Mouse (Mus musculus): ENCODE measurements at regions not wholly inside any gene's neighbourhood (a gene's known extent, or its start where the extent isn't known, plus 50 kb on each side); places are given as distances from the start of the nearest gene placed in this dataset.

GRCm38 (mm10) chr3:128723100-128723499 is 476.6 kb upstream of the Pitx2 start:
- no peak for DNase-seq (ENCODE audit: low spot score in 2 of 2)

- DNase-seq (ENCODE audit: low spot score in 2 of 2): no peak
Measured at GRCm38 (mm10) chr3:128720276-128720675, 479.4 kb upstream of the Pitx2 start.

- no peak for DNase-seq (ENCODE audit: low spot score in 2 of 2)
Measured at GRCm38 (mm10) chr3:128719226-128719625, 480.5 kb upstream of the Pitx2 start.

- DNase-seq (ENCODE audit: low spot score in 2 of 2): no peak
Measured at GRCm38 (mm10) chr3:128707270-128707669, 492.4 kb upstream of the Pitx2 start.

- DNase-seq (ENCODE audit: low spot score in 2 of 2): no peak
Measured at GRCm38 (mm10) chr3:128668468-128669127, 531.1 kb upstream of the Pitx2 start.

- DNase-seq (ENCODE audit: low spot score in 2 of 2): no peak
Measured at GRCm38 (mm10) chr3:128665184-128665583, 534.5 kb upstream of the Pitx2 start.

GRCm38 (mm10) chr3:128636960-128637755 is 562.5 kb upstream of the Pitx2 start:
- DNase-seq (ENCODE audit: low spot score in 2 of 2): no peak

GRCm38 (mm10) chr3:128627696-128628095 is 572.0 kb upstream of the Pitx2 start:
- DNase-seq (ENCODE audit: low spot score in 2 of 2): no peak

- DNase-seq (ENCODE audit: low spot score in 2 of 2): no peak
Measured at GRCm38 (mm10) chr3:128616675-128617074, 583.0 kb upstream of the Pitx2 start.

- DNase-seq (ENCODE audit: low spot score in 2 of 2): no peak
Measured at GRCm38 (mm10) chr3:128613657-128614056, 586.0 kb upstream of the Pitx2 start.

GRCm38 (mm10) chr3:128610731-128611130 is 588.9 kb upstream of the Pitx2 start:
- DNase-seq (ENCODE audit: low spot score in 2 of 2): no peak

- DNase-seq (ENCODE audit: low spot score in 2 of 2): no peak
Measured at GRCm38 (mm10) chr3:128608694-128609093, 591.0 kb upstream of the Pitx2 start.

- no peak for DNase-seq (ENCODE audit: low spot score in 2 of 2)
Measured at GRCm38 (mm10) chr3:128575339-128576129, 624.1 kb upstream of the Pitx2 start.

GRCm38 (mm10) chr3:128570551-128570950 is 629.1 kb upstream of the Pitx2 start:
- DNase-seq (ENCODE audit: low spot score in 2 of 2): no peak

- DNase-seq (ENCODE audit: low spot score in 2 of 2): no peak
Measured at GRCm38 (mm10) chr3:128565386-128565785, 634.3 kb upstream of the Pitx2 start.

- peak in 1 of 2 experiments; percentile 11 for DNase-seq (ENCODE audit: low spot score in 2 of 2)
Measured at GRCm38 (mm10) chr3:128546416-128547327, 650.5 kb upstream of the Fam241a start.

- no peak for DNase-seq (ENCODE audit: low spot score in 2 of 2)
Measured at GRCm38 (mm10) chr3:128525427-128525826, 629.3 kb upstream of the Fam241a start.

- no peak for DNase-seq (ENCODE audit: low spot score in 2 of 2)
Measured at GRCm38 (mm10) chr3:128520671-128521103, 624.6 kb upstream of the Fam241a start.

GRCm38 (mm10) chr3:128519913-128520316 is 623.8 kb upstream of the Fam241a start:
- DNase-seq (ENCODE audit: low spot score in 2 of 2): no peak

- DNase-seq (ENCODE audit: low spot score in 2 of 2): no peak
Measured at GRCm38 (mm10) chr3:128518806-128519205, 622.7 kb upstream of the Fam241a start.

- DNase-seq (ENCODE audit: low spot score in 2 of 2): no peak
Measured at GRCm38 (mm10) chr3:128471111-128471510, 575.0 kb upstream of the Fam241a start.

Data from spleen, postnatal 10 days (tissue).